Comparison of ENCODE assay signal across 24 mouse cellular contexts in the genomic region with DNA sequence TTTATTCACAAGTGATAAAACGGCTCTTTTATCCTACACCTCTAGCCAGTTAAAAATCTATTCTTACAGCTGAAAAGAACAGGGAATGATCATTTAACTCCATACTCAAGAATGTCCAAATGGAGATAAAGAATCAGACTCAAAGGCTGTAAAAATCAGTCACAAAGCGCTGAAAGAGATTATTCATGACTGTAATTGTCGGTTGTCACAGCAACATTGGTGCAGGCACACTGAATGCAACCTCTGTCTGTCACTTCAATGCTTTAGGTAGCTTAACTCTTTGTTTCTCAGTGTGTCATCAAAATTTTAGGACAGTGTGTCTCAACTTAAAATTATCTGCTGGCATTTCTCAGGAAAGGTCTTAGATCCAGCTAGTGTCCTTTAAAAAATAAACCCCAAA. TPM values are rescaled to one million over a fixed set of nuclear protein-coding genes. Genes with fewer than 3 reads are reported as not detected.
"Had no signal": no experiment of that assay in that cellular context is flagged by ENCODE, and none has a peak within 500 bp of the region (broad histone marks: within the 10 kb centered on the region; RNA-seq: fewer than 3 reads in every experiment).

No protein-coding gene starts in this region.

- H3K27ac ChIP-seq: limb, embryonic 12.5 days; limb, embryonic 15.5 days; liver, embryonic 14.5 days; midbrain, embryonic 15.5 days; neural tube, embryonic 13.5 days had no signal

- H3K4me1 ChIP-seq: limb, embryonic 12.5 days; limb, embryonic 15.5 days had no signal

- DNase-seq: kidney, postnatal 14 days; kidney, postnatal 4 days; left cerebral cortex, postnatal 4 days; liver, postnatal 0 days; lung, embryonic 14.5 days; lung, postnatal 36 days; retina, postnatal 1 day; thymus, adult 18-20 months; thymus, postnatal 36 days had no signal

- H3K9ac ChIP-seq: limb, embryonic 12.5 days; limb, embryonic 15.5 days; liver, embryonic 14.5 days; liver, postnatal 0 days; lung, embryonic 14.5 days; midbrain, embryonic 15.5 days; neural tube, embryonic 13.5 days had no signal

- H3K27me3 ChIP-seq: limb, embryonic 12.5 days; limb, embryonic 15.5 days; midbrain, embryonic 15.5 days; neural tube, embryonic 13.5 days had no signal

- ATAC-seq: liver, postnatal 0 days; lung, postnatal 0 days; midbrain, embryonic 15.5 days had no signal

- H3K9me3 ChIP-seq: limb, embryonic 12.5 days; limb, embryonic 15.5 days; midbrain, embryonic 15.5 days; neural tube, embryonic 13.5 days had no signal

- H3K4me3 ChIP-seq: limb, embryonic 12.5 days; limb, embryonic 15.5 days; megakaryocyte, embryonic 14.5 days; midbrain, embryonic 15.5 days; myocyte; neural tube, embryonic 13.5 days had no signal

- H3K4me2 ChIP-seq: limb, embryonic 12.5 days; limb, embryonic 15.5 days; liver, embryonic 11.5 days; lung, embryonic 14.5 days; midbrain, embryonic 11.5 days; midbrain, embryonic 15.5 days; neural tube, embryonic 13.5 days had no signal

RNA-seq across cellular contexts. Expression of gene Scgn, which starts 54.3 kb away (rescaled TPM):
- total RNA-seq: monocyte, adult 5-6 weeks; neutrophil, adult 5-6 weeks had no signal
- polyA plus RNA-seq: kidney, embryonic 16.5 days; limb, embryonic 12.5 days; limb, embryonic 15.5 days; liver, embryonic 11.5 days; liver, embryonic 14.5 days; liver, postnatal 0 days; lung, embryonic 14.5 days; lung, postnatal 0 days; myocyte; spleen, adult 2 months; urinary bladder, adult 2 months had no signal
